In genomic region chr5:96785096-96785495, GRCm38 (mm10) we compare ENCODE assay signal across 26 mouse cellular contexts. TPM values are rescaled to one million over a fixed set of nuclear protein-coding genes. Genes with fewer than 3 reads are reported as not detected.
A peak's percentile ranks its signal among the peaks of the same experiment; 100 is the strongest.
DNase-seq lines count a peak whose midpoint lies in the region; ATAC-seq lines count a peak whose summit lies in the region.
"Had no signal": no experiment of that assay in that cellular context is flagged by ENCODE, and none has a peak within 500 bp of the region (broad histone marks: within the 10 kb centered on the region; RNA-seq: fewer than 3 reads in every experiment).

No protein-coding gene starts in this region.

- ATAC-seq in hindbrain, embryonic 16.5 days = peak; percentile 54; the same call in 1 of the 2 replicates
- ATAC-seq in midbrain, embryonic 14.5 days (ENCODE audit: low FRiP score, low TSS enrichment) = no peak
- ATAC-seq in midbrain, embryonic 15.5 days (replicated peaks) = no peak
- ATAC-seq: CD4-positive, CD25-positive, alpha-beta regulatory T cell, adult 4 months; forebrain, embryonic 14.5 days; forebrain, postnatal 0 days; inflammation-experienced regulatory T-cells, adult 6 months; intestine, embryonic 16.5 days had no signal

- no peaks in the 10 kb centered on the region for H3K36me3 ChIP-seq in hindbrain, embryonic 16.5 days (ENCODE audit: control insufficient read depth, insufficient read depth, low read length)
- H3K36me3 ChIP-seq in hindbrain, embryonic 10.5 days = peaks cover 2% of the 10 kb centered on the region; the same call in 1 of the 2 replicates
- H3K36me3 ChIP-seq in midbrain, embryonic 14.5 days (ENCODE audit: control insufficient read depth, insufficient read depth, low read length) = no peaks in the 10 kb centered on the region
- no peaks in the 10 kb centered on the region for H3K36me3 ChIP-seq in midbrain, embryonic 15.5 days (replicated peaks)
- H3K36me3 ChIP-seq: embryonic facial prominence, embryonic 12.5 days; embryonic facial prominence, embryonic 15.5 days; heart, embryonic 15.5 days; hindbrain, embryonic 13.5 days had no signal

- 69% methylated on average over 5 of the region's 5 CpGs for WGBS in hindbrain, embryonic 16.5 days
- WGBS in hindbrain, embryonic 10.5 days = 89% methylated on average over 5 of the region's 5 CpGs
- WGBS in midbrain, embryonic 14.5 days = 88% methylated on average over 5 of the region's 5 CpGs
- WGBS in midbrain, embryonic 15.5 days = 84% methylated on average over 5 of the region's 5 CpGs

- no peaks in the 10 kb centered on the region for H3K27me3 ChIP-seq in hindbrain, embryonic 16.5 days (replicated peaks; ENCODE audit: control insufficient read depth, insufficient read depth, low read length)
- no peaks in the 10 kb centered on the region for H3K27me3 ChIP-seq in hindbrain, embryonic 10.5 days (ENCODE audit: insufficient read depth, poor library complexity, severe bottlenecking)
- no peaks in the 10 kb centered on the region for H3K27me3 ChIP-seq in midbrain, embryonic 14.5 days (ENCODE audit: control insufficient read depth, insufficient read depth, low read length)
- H3K27me3 ChIP-seq in midbrain, embryonic 15.5 days (replicated peaks) = no peaks in the 10 kb centered on the region
- H3K27me3 ChIP-seq: embryonic facial prominence, embryonic 12.5 days; embryonic facial prominence, embryonic 15.5 days; heart, embryonic 12.5 days; heart, embryonic 15.5 days; hindbrain, embryonic 13.5 days had no signal

- H3K9me3 ChIP-seq in hindbrain, embryonic 16.5 days (ENCODE audit: control insufficient read depth, low read length) = no peaks in the 10 kb centered on the region
- no peaks in the 10 kb centered on the region for H3K9me3 ChIP-seq in hindbrain, embryonic 10.5 days
- H3K9me3 ChIP-seq in midbrain, embryonic 14.5 days (ENCODE audit: control insufficient read depth, low read length) = no peaks in the 10 kb centered on the region
- no peaks in the 10 kb centered on the region for H3K9me3 ChIP-seq in midbrain, embryonic 15.5 days
- H3K9me3 ChIP-seq: embryonic facial prominence, embryonic 15.5 days; heart, embryonic 12.5 days; heart, embryonic 15.5 days; hindbrain, embryonic 13.5 days had no signal

- H3K9ac ChIP-seq in hindbrain, embryonic 16.5 days (ENCODE audit: low read depth, low read length) = no peak overlapping the region
- no peak overlapping the region for H3K9ac ChIP-seq in midbrain, embryonic 14.5 days (replicated peaks; ENCODE audit: low read length)
- H3K9ac ChIP-seq in midbrain, embryonic 15.5 days = no peak overlapping the region
- H3K9ac ChIP-seq: embryonic facial prominence, embryonic 12.5 days; embryonic facial prominence, embryonic 15.5 days; forebrain, postnatal 0 days; heart, embryonic 12.5 days; heart, embryonic 15.5 days; hindbrain, embryonic 13.5 days had no signal

- no peak overlapping the region for H3K4me2 ChIP-seq in hindbrain, embryonic 16.5 days (ENCODE audit: low read length)
- no peak overlapping the region for H3K4me2 ChIP-seq in midbrain, embryonic 14.5 days (ENCODE audit: low read length)
- H3K4me2 ChIP-seq in midbrain, embryonic 15.5 days = no peak overlapping the region
- H3K4me2 ChIP-seq: embryonic facial prominence, embryonic 12.5 days; embryonic facial prominence, embryonic 15.5 days; heart, embryonic 12.5 days; heart, embryonic 15.5 days; hindbrain, embryonic 13.5 days had no signal

- H3K4me1 ChIP-seq in hindbrain, embryonic 16.5 days (ENCODE audit: control insufficient read depth, insufficient read depth, low read depth, low read length) = no peaks in the 10 kb centered on the region
- no peaks in the 10 kb centered on the region for H3K4me1 ChIP-seq in hindbrain, embryonic 10.5 days (replicated peaks)
- H3K4me1 ChIP-seq in midbrain, embryonic 14.5 days (ENCODE audit: control insufficient read depth, insufficient read depth, low read length) = no peaks in the 10 kb centered on the region
- H3K4me1 ChIP-seq in midbrain, embryonic 15.5 days = peaks cover 4% of the 10 kb centered on the region; the same call in 1 of the 2 replicates
- H3K4me1 ChIP-seq: embryonic facial prominence, embryonic 12.5 days; embryonic facial prominence, embryonic 15.5 days; heart, embryonic 12.5 days; heart, embryonic 15.5 days; hindbrain, embryonic 13.5 days had no signal

- peak; percentile 17 to 19 for DNase-seq in cerebellum, postnatal 25 days
- DNase-seq in cerebellum, postnatal 4 days (ENCODE audit: low spot score in 2 of 2) = no peak
- no peak for DNase-seq in hindbrain, embryonic 10.5 days (ENCODE audit: low spot score)
- DNase-seq in midbrain, embryonic 14.5 days = no peak
- DNase-seq: adrenal gland, adult 2 months; adrenal gland, postnatal 14 days; cerebellum, adult 11-12 months; cerebellum, adult 8-10 months; forebrain, postnatal 0 days; gastrocnemius, adult 2 months; gastrocnemius, postnatal 14 days; heart, adult 18-20 months; heart, postnatal 10 days; heart, postnatal 36 days; kidney, adult 18-20 months had no signal

- no peak overlapping the region for H3K27ac ChIP-seq in hindbrain, embryonic 16.5 days (ENCODE audit: low read depth, low read length)
- H3K27ac ChIP-seq in hindbrain, embryonic 10.5 days = no peak overlapping the region
- H3K27ac ChIP-seq in midbrain, embryonic 14.5 days (replicated peaks; ENCODE audit: low read depth, low read length) = peak overlapping the region; percentile 10; the same call in 1 of the 2 replicates
- no peak overlapping the region for H3K27ac ChIP-seq in midbrain, embryonic 15.5 days
- H3K27ac ChIP-seq: embryonic facial prominence, embryonic 12.5 days; embryonic facial prominence, embryonic 15.5 days; gastrocnemius, adult 2 months; heart, embryonic 15.5 days; hindbrain, embryonic 13.5 days had no signal

- no peak overlapping the region for H3K4me3 ChIP-seq in hindbrain, embryonic 16.5 days (ENCODE audit: low read length)
- no peak overlapping the region for H3K4me3 ChIP-seq in hindbrain, embryonic 10.5 days
- H3K4me3 ChIP-seq in midbrain, embryonic 14.5 days (replicated peaks; ENCODE audit: low read depth, low read length) = no peak overlapping the region
- H3K4me3 ChIP-seq in midbrain, embryonic 15.5 days = no peak overlapping the region
- H3K4me3 ChIP-seq: embryonic facial prominence, embryonic 12.5 days; embryonic facial prominence, embryonic 15.5 days; gastrocnemius, adult 2 months; heart, embryonic 12.5 days; heart, embryonic 15.5 days; hindbrain, embryonic 13.5 days had no signal

RNA-seq across cellular contexts. Expression of gene Anxa3, which starts 8.0 kb away (rescaled TPM):
- 30.2 and 30.4 TPM in 2 replicates for polyA plus RNA-seq in hindbrain, embryonic 16.5 days (2015; fragmentation: Nextera tagmentation; extraction: Ambion mirVana)
- 49.2 and 52.5 TPM in 2 replicates for polyA plus RNA-seq in hindbrain, embryonic 10.5 days (2016; fragmentation: Nextera tagmentation; extraction: Ambion mirVana)
- 13.9 and 20.1 TPM in 2 replicates for polyA plus RNA-seq in midbrain, embryonic 14.5 days (2014; fragmentation: Nextera tagmentation; extraction: Ambion mirVana)
- 30.5 and 34.9 TPM in 2 replicates for polyA plus RNA-seq in midbrain, embryonic 15.5 days (2015; fragmentation: Nextera tagmentation; extraction: Ambion mirVana)

Comparison
In these comparisons a context has a peak if more than half of its experiments do, and no peak if none do; other contexts are left out.
1. DNase-seq: peak in cerebellum, postnatal 25 days (2 of 2); none in cerebellum, postnatal 4 days (0 of 2), hindbrain, embryonic 10.5 days (single experiment) and midbrain, embryonic 14.5 days (single experiment).